Mouse (Mus musculus) right cerebral cortex, postnatal 25 days (tissue): Measurements from ENCODE around the gene Aqp12.
"Not testable (repeated sequence)": the region's sequence is repeated elsewhere in the genome, so short reads cannot be mapped to it uniquely, and the experiment has no call there.

ENCODE experiments used
- DNase-seq: peaks from one replicate; pipeline ENCODE4 v3.0.0; 2022

The Aqp12 gene

GRCm38 (mm10) chr1:93006061-93006460 is at the start of gene Aqp12:
Aqp12 (plus strand) TSS chr1:93006334.
- DNase-seq: no peak

GRCm38 (mm10) chr1:92956571-92957335 is 49.4 kb upstream of the Aqp12 start:
- DNase-seq: peak; percentile 59

GRCm38 (mm10) chr1:92958999-92959398 is 47.1 kb upstream of the Aqp12 start:
- no peak for DNase-seq

GRCm38 (mm10) chr1:92970791-92971190 is 35.3 kb upstream of the Aqp12 start:
- not testable (repeated sequence) for DNase-seq

GRCm38 (mm10) chr1:92971879-92972795 is 34.0 kb upstream of the Aqp12 start:
- no peak for DNase-seq

- no peak for DNase-seq
Observed at GRCm38 (mm10) chr1:92972854-92973253, 33.3 kb upstream of the Aqp12 start.

GRCm38 (mm10) chr1:92976141-92976566 is 30.0 kb upstream of the Aqp12 start:
- DNase-seq: no peak

GRCm38 (mm10) chr1:92978645-92979044 is 27.5 kb upstream of the Aqp12 start:
- DNase-seq: no peak

GRCm38 (mm10) chr1:92979073-92979602 is 27.0 kb upstream of the Aqp12 start:
- DNase-seq: no peak

- no peak for DNase-seq
Observed at GRCm38 (mm10) chr1:92981056-92981845, 24.9 kb upstream of the Aqp12 start.

GRCm38 (mm10) chr1:92982931-92983605 is 23.1 kb upstream of the Aqp12 start:
- no peak for DNase-seq

- DNase-seq: no peak
Observed at GRCm38 (mm10) chr1:92984999-92985398, 21.1 kb upstream of the Aqp12 start.

- no peak for DNase-seq
Observed at GRCm38 (mm10) chr1:92988894-92989293, 17.2 kb upstream of the Aqp12 start.

- no peak for DNase-seq
Observed at GRCm38 (mm10) chr1:92989891-92990290, 16.2 kb upstream of the Aqp12 start.

- DNase-seq: no peak
Observed at GRCm38 (mm10) chr1:92992214-92992855, 13.8 kb upstream of the Aqp12 start.

- DNase-seq: no peak
Observed at GRCm38 (mm10) chr1:92992880-92993279, 13.3 kb upstream of the Aqp12 start.

- no peak for DNase-seq
Observed at GRCm38 (mm10) chr1:93009196-93009595, 3.1 kb downstream of the Aqp12 start.

GRCm38 (mm10) chr1:93010731-93011130 is 4.6 kb downstream of the Aqp12 start:
- DNase-seq: no peak

- DNase-seq: no peak
Observed at GRCm38 (mm10) chr1:93012103-93012585, 6.0 kb downstream of the Aqp12 start.

GRCm38 (mm10) chr1:93013367-93013766 is 7.2 kb downstream of the Aqp12 start:
- DNase-seq: no peak

- peak; percentile 71 for DNase-seq
Observed at GRCm38 (mm10) chr1:93014460-93014859, 8.3 kb downstream of the Aqp12 start.
